Mouse (Mus musculus) lung, adult 2 months (tissue): ENCODE results near the gene Ankrd44.

Experiments used
- CTCF ChIP-seq: fragments of 200-500 bp; IDR thresholded peaks from 2 replicates; pipeline ENCODE4 v1.5.1; 2011; ENCODE audit warnings: mild to moderate bottlenecking, low read length, control low read depth; ENCODE audit not compliant: insufficient read depth
- POLR2A ChIP-seq: fragments of 200-500 bp; IDR thresholded peaks from 2 replicates; pipeline ENCODE4 v1.6.1; 2011; ENCODE audit warnings: low read depth, mild to moderate bottlenecking, control low read depth, low read length, borderline replicate concordance; ENCODE audit errors: extremely low read depth

- no peak for TF ChIP-seq CTCF
- TF ChIP-seq POLR2A: no peak
Measured at GRCm38 (mm10) chr1:54911256-54911610, 15.0 kb downstream of the Ankrd44 start.
